Mouse (Mus musculus): ENCODE data around the gene 4930595D18Rik. TPM values are rescaled to one million over a fixed set of nuclear protein-coding genes. Genes with fewer than 3 reads are reported as not detected.

The 4930595D18Rik gene
- total and polyA plus RNA-seq, 3 experiments, result 0.16 TPM; not detected in 2

DNA sequence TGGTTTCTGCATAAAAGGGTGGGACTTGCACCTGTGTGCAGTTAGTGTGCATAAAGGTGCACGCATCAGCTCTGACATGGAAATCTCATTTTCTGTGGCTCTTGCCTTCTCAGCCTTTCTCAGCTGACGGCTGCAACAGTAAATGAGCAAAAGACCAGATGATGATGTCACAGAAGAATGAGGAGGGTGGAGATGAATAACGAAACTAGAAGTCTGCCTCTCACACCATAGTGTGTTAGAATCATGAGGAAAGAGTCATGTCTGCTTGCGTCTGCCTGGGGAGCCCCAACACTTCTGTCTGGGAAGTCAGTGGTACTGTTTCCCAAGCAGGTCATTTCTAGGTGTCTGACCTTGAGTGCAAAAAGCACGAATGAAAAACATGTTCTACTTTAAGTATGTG is 2.4 kb downstream of the 4930595D18Rik start:
- no peaks in the 10 kb centered on the region for H3K9me3 ChIP-seq (replicated peaks)
- H3K36me3 ChIP-seq (replicated peaks), result no peaks in the 10 kb centered on the region
- H3K4me1 ChIP-seq (ENCODE audit: insufficient read depth, low read depth, low read length), result no peaks in the 10 kb centered on the region
- DNase-seq (ENCODE audit: low spot score) (no peak), ATAC-seq (ENCODE audit: extremely low read depth, insufficient number of reproducible peaks, low FRiP score, poor library complexity, severe bottlenecking) (no peak)
- TF ChIP-seq GATA1 (IDR thresholded peaks at IDR 0.05; ENCODE audit: borderline replicate concordance, low read length) (no peak), POLR2AphosphoS5 (IDR thresholded peaks at IDR 0.05; ENCODE audit: insufficient replicate concordance, low read depth, low read length) (no peak), TAL1 (conservative IDR thresholded peaks at IDR 0.05; ENCODE audit: low read depth, low read length) (no peak), CTCF (IDR thresholded peaks at IDR 0.05; ENCODE audit: low read depth, low read length) (no peak), GATA2 (IDR thresholded peaks at IDR 0.05; ENCODE audit: borderline replicate concordance, low read depth, low read length) (no peak)
- peaks cover 17% of the 10 kb centered on the region for H3K27me3 ChIP-seq (ENCODE audit: insufficient read depth, low read length)
- no peak overlapping the region for H3K4me3 ChIP-seq (ENCODE audit: low read depth, low read length)

DNA sequence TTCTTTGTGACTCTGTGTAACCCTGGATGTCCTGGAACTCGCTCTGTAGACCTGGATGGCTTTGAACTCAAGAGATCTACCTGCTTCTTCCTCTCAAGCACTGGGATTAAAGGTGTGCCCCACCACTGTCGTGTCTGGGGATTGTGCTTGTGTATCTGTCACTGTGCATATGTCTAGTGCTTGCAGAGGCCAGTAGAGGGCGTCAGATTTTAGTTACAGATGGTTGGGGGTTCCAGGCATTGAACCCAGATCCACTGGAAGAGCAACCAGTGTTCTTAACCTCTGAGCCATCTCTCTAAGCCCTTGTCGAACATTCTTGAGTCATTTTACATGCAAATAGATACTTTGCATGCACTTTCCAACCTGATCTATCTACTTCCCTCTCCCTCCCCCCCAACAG is 5.5 kb downstream of the 4930595D18Rik start:
- no peak for TF ChIP-seq CTCF (IDR thresholded peaks at IDR 0.05; ENCODE audit: low read depth, low read length)
- TF ChIP-seq GATA2 (IDR thresholded peaks at IDR 0.05; ENCODE audit: borderline replicate concordance, low read depth, low read length), result no peak
- no peak for TF ChIP-seq TAL1 (conservative IDR thresholded peaks at IDR 0.05; ENCODE audit: low read depth, low read length)
- TF ChIP-seq GATA1 (IDR thresholded peaks at IDR 0.05; ENCODE audit: borderline replicate concordance, low read length), result no peak
- no peak for TF ChIP-seq POLR2AphosphoS5 (IDR thresholded peaks at IDR 0.05; ENCODE audit: insufficient replicate concordance, low read depth, low read length)
- ATAC-seq (ENCODE audit: extremely low read depth, insufficient number of reproducible peaks, low FRiP score, poor library complexity, severe bottlenecking) (no peak), DNase-seq (ENCODE audit: low spot score) (no peak)
- H3K4me3 ChIP-seq (ENCODE audit: low read depth, low read length), result no peak overlapping the region
- no peaks in the 10 kb centered on the region for H3K4me1 ChIP-seq (ENCODE audit: insufficient read depth, low read depth, low read length)
- no peaks in the 10 kb centered on the region for H3K9me3 ChIP-seq (replicated peaks)
- H3K27me3 ChIP-seq (ENCODE audit: insufficient read depth, low read length), result peaks cover 15% of the 10 kb centered on the region; the same call in 1 of the 2 replicates
- no peaks in the 10 kb centered on the region for H3K36me3 ChIP-seq (replicated peaks)

DNA sequence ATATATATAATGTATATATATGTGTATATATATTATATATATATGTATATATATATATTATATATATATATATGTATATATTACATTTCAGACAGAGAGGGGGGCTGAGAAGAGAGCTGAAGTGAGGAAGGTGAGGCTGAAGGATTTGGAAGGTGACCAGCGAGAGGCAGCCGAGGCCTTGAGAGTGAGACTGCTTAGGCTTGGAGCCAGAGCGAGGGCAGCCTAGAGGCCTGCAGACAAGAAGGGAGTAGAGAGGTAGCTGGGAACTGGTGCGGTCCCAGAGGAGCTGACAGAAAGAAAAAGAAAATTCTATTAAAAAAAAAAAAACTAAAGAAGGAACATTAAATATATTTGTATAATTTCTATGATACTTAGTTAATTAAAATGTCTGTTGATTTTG is 15.4 kb downstream of the 4930595D18Rik start:
- Histone ChIP-seq H3K9me3 (replicated peaks) (peaks cover 10% of the 10 kb centered on the region), H3K4me3 (ENCODE audit: low read depth, low read length) (no peak overlapping the region), H3K27me3 (ENCODE audit: insufficient read depth, low read length) (peaks cover 29% of the 10 kb centered on the region), H3K36me3 (replicated peaks) (no peaks in the 10 kb centered on the region), H3K4me1 (ENCODE audit: insufficient read depth, low read depth, low read length) (no peaks in the 10 kb centered on the region)
- no peak for DNase-seq (ENCODE audit: low spot score)
- ATAC-seq (ENCODE audit: extremely low read depth, insufficient number of reproducible peaks, low FRiP score, poor library complexity, severe bottlenecking), result no peak
- no peak for TF ChIP-seq POLR2AphosphoS5 (IDR thresholded peaks at IDR 0.05; ENCODE audit: insufficient replicate concordance, low read depth, low read length)
- no peak for TF ChIP-seq TAL1 (conservative IDR thresholded peaks at IDR 0.05; ENCODE audit: low read depth, low read length)
- TF ChIP-seq CTCF (IDR thresholded peaks at IDR 0.05; ENCODE audit: low read depth, low read length), result no peak
- no peak for TF ChIP-seq GATA2 (IDR thresholded peaks at IDR 0.05; ENCODE audit: borderline replicate concordance, low read depth, low read length)
- no peak for TF ChIP-seq GATA1 (IDR thresholded peaks at IDR 0.05; ENCODE audit: borderline replicate concordance, low read length)

DNA sequence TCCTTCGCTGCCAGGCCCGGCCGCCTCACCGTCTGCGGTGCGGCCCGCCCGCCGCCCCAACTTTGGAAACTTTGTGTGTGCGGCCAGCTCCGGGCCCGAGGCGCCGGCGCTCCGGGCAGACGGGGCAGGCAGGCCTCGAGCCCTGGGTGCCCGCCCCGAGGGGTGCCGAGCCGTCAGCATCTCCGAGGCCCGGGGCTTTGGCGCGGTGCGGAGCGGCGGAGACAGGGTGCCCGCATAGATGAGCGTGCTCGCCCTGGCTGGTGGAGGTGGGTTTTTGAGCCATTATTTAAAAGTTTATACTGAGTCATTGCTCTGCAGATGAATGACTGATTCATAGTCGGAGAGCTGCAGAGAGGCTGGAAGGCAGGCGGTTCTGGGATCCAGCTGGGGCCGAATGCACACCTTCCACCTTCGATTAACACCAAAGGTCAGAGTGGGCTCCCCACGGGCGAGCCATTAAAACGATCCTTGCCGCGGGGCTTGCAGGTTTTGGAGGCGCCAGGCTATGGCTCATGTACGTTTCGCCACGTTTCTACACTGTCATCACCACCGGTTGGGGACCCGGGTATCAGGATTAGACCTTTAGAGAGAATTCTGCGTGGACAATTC is 17.5 kb downstream of the 4930595D18Rik start:
- H3K4me3 ChIP-seq (ENCODE audit: low read depth, low read length), result no peak overlapping the region
- ATAC-seq (ENCODE audit: extremely low read depth, insufficient number of reproducible peaks, low FRiP score, poor library complexity, severe bottlenecking) (no peak), DNase-seq (ENCODE audit: low spot score) (no peak)
- H3K36me3 ChIP-seq (replicated peaks), result no peaks in the 10 kb centered on the region
- H3K4me1 ChIP-seq (ENCODE audit: insufficient read depth, low read depth, low read length), result no peaks in the 10 kb centered on the region
- TF ChIP-seq CTCF (IDR thresholded peaks at IDR 0.05; ENCODE audit: low read depth, low read length) (no peak), GATA2 (IDR thresholded peaks at IDR 0.05; ENCODE audit: borderline replicate concordance, low read depth, low read length) (no peak), GATA1 (IDR thresholded peaks at IDR 0.05; ENCODE audit: borderline replicate concordance, low read length) (no peak), TAL1 (conservative IDR thresholded peaks at IDR 0.05; ENCODE audit: low read depth, low read length) (no peak), POLR2AphosphoS5 (IDR thresholded peaks at IDR 0.05; ENCODE audit: insufficient replicate concordance, low read depth, low read length) (no peak)
- H3K9me3 ChIP-seq (replicated peaks), result peaks cover 10% of the 10 kb centered on the region
- peaks cover 34% of the 10 kb centered on the region for H3K27me3 ChIP-seq (ENCODE audit: insufficient read depth, low read length)

DNA sequence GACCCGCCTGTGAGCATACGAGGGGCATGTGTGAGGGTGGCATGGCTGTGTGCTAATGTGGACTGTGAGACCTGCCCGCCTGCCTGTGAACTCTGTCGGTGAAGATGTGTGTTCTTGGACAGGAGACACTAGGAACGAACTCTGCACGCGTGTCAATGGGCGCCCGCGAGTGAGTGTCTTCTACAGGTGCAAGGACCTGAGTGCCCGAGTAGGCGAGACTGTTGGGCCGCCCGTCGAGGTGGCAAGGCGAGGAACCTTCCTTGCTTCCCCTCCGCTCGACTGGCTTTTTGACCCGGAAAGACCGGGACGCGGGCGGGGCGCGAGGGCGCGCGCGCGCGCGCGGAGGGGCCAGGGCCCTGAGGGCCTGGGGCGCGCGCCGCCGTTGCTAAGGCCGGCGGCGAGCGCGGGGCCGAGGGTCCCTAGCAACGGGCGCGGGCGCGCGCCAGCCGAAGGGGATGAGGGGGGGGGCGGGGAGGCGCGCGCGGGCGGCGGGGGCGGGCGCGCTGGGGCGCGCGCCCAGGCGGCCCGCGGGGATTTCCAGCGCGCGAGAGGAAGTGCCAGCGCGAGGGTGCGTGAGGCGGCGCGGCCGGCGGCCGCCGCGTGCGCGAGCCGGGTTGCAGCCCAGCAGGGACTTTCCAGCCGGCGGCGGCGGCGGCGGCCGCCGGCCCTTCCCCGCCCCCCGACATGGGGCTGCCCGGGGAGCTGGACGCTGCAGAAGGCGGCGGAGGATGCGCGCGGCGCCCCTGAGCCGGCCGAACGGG is 18.3 kb downstream of the 4930595D18Rik start, which contains the start of gene Traf3:
Gene Traf3, plus strand, starts transcription at position 540 of the 761 bp plus-strand sequence.
- Histone ChIP-seq H3K4me3 (ENCODE audit: low read depth, low read length) (no peak within 1 kb of the TSS; the same call in 1 of the 2 replicates), H3K27me3 (ENCODE audit: insufficient read depth, low read length) (peaks cover 37% of the 10 kb centered on the region), H3K4me1 (ENCODE audit: insufficient read depth, low read depth, low read length) (no peaks in the 10 kb centered on the region), H3K9me3 (replicated peaks) (peaks cover 10% of the 10 kb centered on the region), H3K36me3 (replicated peaks) (no peaks in the 10 kb centered on the region)
- TF ChIP-seq TAL1 (conservative IDR thresholded peaks at IDR 0.05; ENCODE audit: low read depth, low read length), result no peak
- no peak for TF ChIP-seq GATA2 (IDR thresholded peaks at IDR 0.05; ENCODE audit: borderline replicate concordance, low read depth, low read length)
- TF ChIP-seq GATA1 (IDR thresholded peaks at IDR 0.05; ENCODE audit: borderline replicate concordance, low read length), result no peak
- TF ChIP-seq POLR2AphosphoS5 (IDR thresholded peaks at IDR 0.05; ENCODE audit: insufficient replicate concordance, low read depth, low read length), result no peak
- no peak for TF ChIP-seq CTCF (IDR thresholded peaks at IDR 0.05; ENCODE audit: low read depth, low read length)
- ATAC-seq (ENCODE audit: extremely low read depth, insufficient number of reproducible peaks, low FRiP score, poor library complexity, severe bottlenecking), result no peak
- no peak for DNase-seq (ENCODE audit: low spot score)

DNA sequence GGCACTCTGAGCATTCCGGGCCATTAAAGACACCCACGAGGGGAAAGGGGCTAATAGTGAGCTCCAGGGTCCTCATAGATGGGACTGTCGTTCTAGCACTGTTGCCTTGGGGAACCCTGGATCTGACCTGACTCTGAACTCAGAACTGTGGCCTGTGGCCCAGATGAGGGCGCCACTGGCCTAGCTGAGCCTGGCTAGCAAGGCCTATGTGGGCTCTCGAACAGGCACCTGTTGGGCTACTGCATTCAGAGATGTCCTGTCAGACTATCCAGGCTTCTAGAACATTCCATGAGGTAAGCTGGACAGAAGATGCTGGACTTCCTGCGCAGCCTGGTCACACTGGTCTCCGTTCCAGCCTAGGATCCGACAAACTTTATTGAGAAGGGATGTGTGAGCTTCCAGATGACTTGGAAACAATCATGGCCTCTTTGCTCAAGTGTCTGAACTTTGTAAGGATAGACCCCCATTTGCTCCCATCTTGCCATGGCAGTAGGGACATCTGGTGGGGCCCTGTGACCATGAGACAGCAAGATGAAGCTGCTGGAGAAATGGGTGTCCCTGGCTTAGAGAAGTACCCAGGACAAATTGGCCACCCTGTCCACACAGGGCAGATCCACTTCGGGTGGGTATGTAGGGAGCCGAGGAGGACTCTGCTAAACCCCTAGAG is 19.0 kb downstream of the 4930595D18Rik start:
- ATAC-seq (ENCODE audit: extremely low read depth, insufficient number of reproducible peaks, low FRiP score, poor library complexity, severe bottlenecking) (no peak), DNase-seq (ENCODE audit: low spot score) (no peak)
- TF ChIP-seq POLR2AphosphoS5 (IDR thresholded peaks at IDR 0.05; ENCODE audit: insufficient replicate concordance, low read depth, low read length) (no peak), GATA1 (IDR thresholded peaks at IDR 0.05; ENCODE audit: borderline replicate concordance, low read length) (no peak), GATA2 (IDR thresholded peaks at IDR 0.05; ENCODE audit: borderline replicate concordance, low read depth, low read length) (no peak), CTCF (IDR thresholded peaks at IDR 0.05; ENCODE audit: low read depth, low read length) (no peak), TAL1 (conservative IDR thresholded peaks at IDR 0.05; ENCODE audit: low read depth, low read length) (no peak)
- no peaks in the 10 kb centered on the region for H3K4me1 ChIP-seq (ENCODE audit: insufficient read depth, low read depth, low read length)
- H3K4me3 ChIP-seq (ENCODE audit: low read depth, low read length), result no peak overlapping the region; the same call in 1 of the 2 replicates
- peaks cover 40% of the 10 kb centered on the region for H3K27me3 ChIP-seq (ENCODE audit: insufficient read depth, low read length)
- H3K9me3 ChIP-seq (replicated peaks), result peaks cover 10% of the 10 kb centered on the region
- no peaks in the 10 kb centered on the region for H3K36me3 ChIP-seq (replicated peaks)
